In genomic region chr17:63498717-63499635, GRCm38 (mm10) we compare ENCODE assay signal across 8 mouse cellular contexts. TPM values are rescaled to one million over a fixed set of nuclear protein-coding genes. Genes with fewer than 3 reads are reported as not detected.
DNase-seq lines count a peak whose midpoint lies in the region; ATAC-seq and TF ChIP-seq lines count a peak whose summit lies in the region.

No protein-coding gene starts in this region.

- ATAC-seq in neural tube, embryonic 15.5 days (ENCODE audit: low FRiP score), result peak; percentile 55

- H3K4me1 ChIP-seq in heart, adult 2 months (ENCODE audit: control insufficient read depth, insufficient read depth, low read length), result peaks cover 14% of the 10 kb centered on the region
- peaks cover 50% of the 10 kb centered on the region for H3K4me1 ChIP-seq in neural tube, embryonic 15.5 days
- H3K4me1 ChIP-seq in thymus, adult 2 months (replicated peaks; ENCODE audit: control insufficient read depth, insufficient read depth, low read length), result peaks cover 5% of the 10 kb centered on the region; the same call in 1 of the 2 replicates

- H3K36me3 ChIP-seq in heart, adult 2 months (ENCODE audit: control insufficient read depth, insufficient read depth, low read length), result peaks cover 12% of the 10 kb centered on the region
- no peaks in the 10 kb centered on the region for H3K36me3 ChIP-seq in neural tube, embryonic 15.5 days
- H3K36me3 ChIP-seq in thymus, adult 2 months (ENCODE audit: control insufficient read depth, insufficient read depth, low read length), result no peaks in the 10 kb centered on the region

- peak overlapping the region; percentile 93 for H3K4me3 ChIP-seq in heart, adult 2 months
- peak overlapping the region; percentile 91 for H3K4me3 ChIP-seq in neural tube, embryonic 15.5 days (replicated peaks)
- peak overlapping the region; percentile 79 for H3K4me3 ChIP-seq in thymus, adult 2 months (ENCODE audit: control insufficient read depth, insufficient read depth, low read length)

- whole genome bisulfite sequencing in heart, adult 2 months, result 1% methylated on average over 84 of the region's 90 CpGs
- 1% methylated on average over 48 of the region's 90 CpGs for WGBS in neural tube, embryonic 15.5 days
- WGBS in thymus, adult 2 months, result 1% methylated on average over 63 of the region's 90 CpGs

- no peak for TF ChIP-seq CTCF in heart, adult 2 months (IDR thresholded peaks at IDR 0.05)
- no peak for TF ChIP-seq CTCF in thymus, adult 2 months (IDR thresholded peaks at IDR 0.05; ENCODE audit: borderline replicate concordance, control insufficient read depth, extremely low read depth, insufficient read depth, low read length, poor library complexity)

- peak overlapping the region; percentile 72 for H3K4me2 ChIP-seq in neural tube, embryonic 15.5 days

- peak overlapping the region; percentile 90 for H3K27ac ChIP-seq in heart, adult 2 months
- H3K27ac ChIP-seq in neural tube, embryonic 15.5 days (replicated peaks), result peak overlapping the region; percentile 96
- no peak overlapping the region; the same call in 1 of the 2 replicates for H3K27ac ChIP-seq in thymus, adult 2 months (ENCODE audit: control insufficient read depth, insufficient read depth, low read length)

- DNase-seq in right cerebral cortex, postnatal 10 days (ENCODE audit: low spot score in 2 of 2), result peak; percentile 69 to 73
- DNase-seq in right cerebral cortex, postnatal 36 days (ENCODE audit: low spot score in 2 of 2), result no peak
- peak; percentile 60 for DNase-seq in embryo, embryonic 10 days (ENCODE audit: low spot score)
- peak; percentile 67 to 70 for DNase-seq in heart, adult 2 months
- DNase-seq in kidney, adult 9 months, result peak; percentile 46
- DNase-seq in lung, adult 18-20 months, result peak; percentile 32 to 59
- peak; percentile 64 for DNase-seq in thymus, adult 2 months

- H3K27me3 ChIP-seq in heart, adult 2 months (ENCODE audit: control insufficient read depth, insufficient read depth, low read length), result no peaks in the 10 kb centered on the region
- no peaks in the 10 kb centered on the region for H3K27me3 ChIP-seq in neural tube, embryonic 15.5 days (replicated peaks)
- no peaks in the 10 kb centered on the region for H3K27me3 ChIP-seq in thymus, adult 2 months (ENCODE audit: control insufficient read depth, insufficient read depth, low read length)

- peak overlapping the region; percentile 98 for H3K9ac ChIP-seq in heart, adult 2 months (ENCODE audit: low read depth, low read length)
- H3K9ac ChIP-seq in neural tube, embryonic 15.5 days (replicated peaks), result peak overlapping the region; percentile 99

- no peaks in the 10 kb centered on the region for H3K9me3 ChIP-seq in neural tube, embryonic 15.5 days (replicated peaks)

- no peak for TF ChIP-seq EP300 in heart, adult 2 months (IDR thresholded peaks at IDR 0.05; ENCODE audit: insufficient read depth, low read depth, low read length)

- intact Hi-C loops in heart, adult 2 months (cut with DNase I), result loop anchor here (10.0 kb wide), 1 partner anchor 366 kb away; the partner anchor contains the start of genes A930002H24Rik and Fer

- peaks cover 6% of the 10 kb centered on the region for H3K79me2 ChIP-seq in heart, adult 2 months (replicated peaks; ENCODE audit: control insufficient read depth, insufficient read depth, low read length)

- no peak for TF ChIP-seq POLR2A in heart, adult 2 months (IDR thresholded peaks at IDR 0.05; ENCODE audit: insufficient read depth, low read depth, low read length)
- TF ChIP-seq POLR2A in thymus, adult 2 months (IDR thresholded peaks at IDR 0.05; ENCODE audit: control insufficient read depth, extremely low read depth, insufficient read depth, low read length, poor library complexity), result no peak

RNA-seq across cellular contexts. Expression of gene Fbxl17, which starts 0.8 kb away (rescaled TPM):
- 10 to 100 TPM; 25.5 to 25.9 TPM for total RNA-seq in heart, adult 2 months (2021)
- polyA plus RNA-seq in heart, adult 2 months (2012; rRNA removed), result 7.8 and 15.0 TPM in 2 replicates
- 9.2 and 12.1 TPM in 2 replicates for polyA plus RNA-seq in neural tube, embryonic 15.5 days (2015; fragmentation: Nextera tagmentation; extraction: Ambion mirVana)
- polyA plus RNA-seq in thymus, adult 2 months (2012; rRNA removed), result 7.3 and 9.8 TPM in 2 replicates

Comparison
In these comparisons a context has a peak if more than half of its experiments do, and no peak if none do; other contexts are left out.
1. DNase-seq: peak in right cerebral cortex, postnatal 10 days (2 of 2), embryo, embryonic 10 days (single experiment), heart, adult 2 months (2 of 2), kidney, adult 9 months (single experiment), lung, adult 18-20 months (2 of 2) and thymus, adult 2 months (single experiment); none in right cerebral cortex, postnatal 36 days (0 of 2).
2. Peak in every context shown above with its lines, with median percentiles within 50 percentile points of each other: H3K4me3 ChIP-seq.